Mouse (Mus musculus): ENCODE data around the gene Lhfpl1.
"Not testable (repeated sequence)": the region's sequence is repeated elsewhere in the genome, so short reads cannot be mapped to it uniquely, and the experiment has no call there.

Lhfpl1 gene

GRCm38 (mm10) chrX:145348377-145349203 is at the start of gene Lhfpl1:
TSS of gene Lhfpl1 (minus strand) at chrX:145349089.
- no peak for DNase-seq

GRCm38 (mm10) chrX:145371839-145372238 is 22.9 kb upstream of the Lhfpl1 start:
- DNase-seq, result no peak

- no peak for DNase-seq
These were observed 13.6 kb upstream of the Lhfpl1 start for GRCm38 (mm10) chrX:145362527-145362926.

GRCm38 (mm10) chrX:145342402-145342801 is 6.5 kb downstream of the Lhfpl1 start:
- no peak for DNase-seq

- DNase-seq, result no peak
These were observed 12.7 kb downstream of the Lhfpl1 start for GRCm38 (mm10) chrX:145336141-145336540.

- DNase-seq, result peak in 1 of 2 experiments; percentile 3
These were observed 40.3 kb downstream of the Lhfpl1 start for GRCm38 (mm10) chrX:145308555-145308954.

- peak in 1 of 2 experiments; percentile 17 for DNase-seq
These were observed 41.7 kb downstream of the Lhfpl1 start for GRCm38 (mm10) chrX:145307174-145307573.

- not testable (repeated sequence) for DNase-seq
These were observed 48.7 kb downstream of the Lhfpl1 start for GRCm38 (mm10) chrX:145300232-145300631.

- no peak for DNase-seq
These were observed 76.7 kb downstream of the Lhfpl1 start for GRCm38 (mm10) chrX:145272209-145272608.

- no peak for DNase-seq
These were observed 77.1 kb downstream of the Lhfpl1 start for GRCm38 (mm10) chrX:145271768-145272167.

GRCm38 (mm10) chrX:145261803-145262202 is 87.1 kb downstream of the Lhfpl1 start:
- no peak for DNase-seq
